Mouse (Mus musculus) embryo, embryonic 10.5 days (tissue): ENCODE results near the gene Ints7.

Experiments
- DNase-seq: peaks from one replicate; pipeline ENCODE4 v3.0.0-alpha.2; 2015; ENCODE audit warnings: low spot score

The Ints7 gene

GRCm38 (mm10) chr1:191584483-191584882 is 9.0 kb downstream of the Ints7 start:
- no peak for DNase-seq

DNA sequence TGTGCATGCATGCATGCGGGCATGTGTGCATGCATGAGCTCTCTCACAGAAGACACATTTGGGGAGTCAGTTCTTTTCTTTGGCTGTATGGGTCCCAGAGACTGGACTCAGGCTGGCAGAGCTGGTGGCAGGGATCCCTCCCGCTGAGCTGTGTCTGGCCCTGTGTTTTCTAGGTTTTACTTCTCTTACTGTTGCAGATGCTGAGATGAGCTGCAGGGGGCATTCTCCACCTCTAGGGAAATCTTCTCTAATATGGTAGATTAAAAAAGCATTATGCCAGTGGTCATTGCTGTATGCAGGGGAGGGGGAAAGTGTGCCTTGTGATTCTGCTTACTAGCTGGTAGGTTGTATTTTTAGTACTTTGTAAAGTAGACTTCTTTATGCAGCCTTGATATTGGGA is 10.3 kb downstream of the Ints7 start:
- DNase-seq = no peak

DNA sequence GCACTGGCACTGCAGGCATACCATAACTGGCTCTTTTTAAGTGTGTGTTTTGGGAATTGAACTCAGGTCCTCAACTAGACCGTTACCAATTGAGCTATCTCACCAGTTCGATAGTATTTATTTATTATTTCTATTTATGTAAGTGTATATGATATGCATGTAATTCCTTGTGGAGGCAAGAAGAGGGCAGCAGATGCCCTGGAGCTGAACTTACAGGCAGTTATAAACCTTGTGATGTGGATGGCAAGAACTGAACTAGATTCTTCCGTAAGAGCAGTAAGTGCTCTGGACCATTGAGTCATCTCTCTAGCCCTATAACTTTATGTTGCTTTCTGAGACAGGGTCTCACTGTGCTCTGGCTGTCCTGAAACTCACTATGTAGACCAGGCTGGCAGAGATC is 11.6 kb downstream of the Ints7 start:
- no peak for DNase-seq

DNA sequence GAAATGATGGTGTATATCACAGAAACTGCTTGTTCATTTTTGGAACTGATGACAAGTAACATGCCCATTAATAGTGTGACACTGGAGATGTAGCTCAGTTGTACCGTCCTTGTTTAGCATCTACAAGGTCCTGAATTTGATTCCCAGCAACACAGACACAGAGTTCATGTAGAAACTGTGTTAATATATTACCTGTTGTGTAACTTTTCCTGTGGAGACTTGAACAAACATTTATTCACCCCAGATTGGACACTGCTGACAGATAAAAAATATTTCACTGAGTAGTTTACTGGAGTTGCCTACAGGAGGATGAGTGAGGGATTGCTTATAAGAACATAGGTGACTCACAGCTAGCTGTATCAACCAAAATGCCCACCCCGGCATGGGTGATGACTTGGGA is 13.3 kb downstream of the Ints7 start:
- DNase-seq = no peak

GRCm38 (mm10) chr1:191592016-191592720 is 16.7 kb downstream of the Ints7 start:
- no peak for DNase-seq

DNA sequence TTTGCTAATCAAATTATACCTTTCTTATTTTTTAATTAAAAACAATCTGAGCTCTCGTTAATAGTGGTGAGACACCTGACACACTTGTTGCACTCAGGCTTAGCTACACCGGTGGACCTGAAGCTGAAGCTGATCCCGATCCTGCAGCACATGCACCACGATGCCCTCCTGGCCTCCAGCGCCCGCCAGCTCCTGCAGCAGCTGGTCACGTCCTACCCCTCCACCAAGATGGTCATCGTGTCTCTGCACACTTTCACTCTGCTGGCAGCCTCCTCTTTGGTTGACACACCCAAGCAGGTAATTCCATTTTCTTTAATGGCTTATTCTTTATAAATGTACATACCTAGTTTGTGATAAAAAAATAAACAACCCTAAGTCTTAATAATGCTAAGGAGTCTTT is 20.6 kb downstream of the Ints7 start:
- no peak for DNase-seq

- no peak for DNase-seq
These were observed 23.8 kb downstream of the Ints7 start for GRCm38 (mm10) chr1:191599210-191599609.

DNA sequence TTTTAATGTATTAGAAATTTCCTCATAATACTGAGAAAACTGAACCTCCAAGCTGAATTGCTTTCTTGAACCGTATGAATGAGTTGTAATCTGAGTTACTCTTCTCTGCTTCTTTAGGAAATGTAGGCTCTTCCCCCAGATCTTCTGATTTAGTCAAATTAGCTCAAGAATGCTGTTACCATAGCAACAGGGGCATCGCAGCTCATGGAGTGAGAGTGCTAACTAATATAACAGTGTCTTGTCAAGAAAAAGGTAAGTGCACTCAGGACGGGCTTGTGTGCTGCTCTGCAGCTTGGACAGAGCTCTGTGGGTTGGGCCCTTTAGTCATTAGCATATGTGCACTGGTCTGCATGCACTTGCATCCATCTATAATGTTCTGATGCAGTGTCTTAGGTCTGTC is 29.3 kb downstream of the Ints7 start:
- no peak for DNase-seq

DNA sequence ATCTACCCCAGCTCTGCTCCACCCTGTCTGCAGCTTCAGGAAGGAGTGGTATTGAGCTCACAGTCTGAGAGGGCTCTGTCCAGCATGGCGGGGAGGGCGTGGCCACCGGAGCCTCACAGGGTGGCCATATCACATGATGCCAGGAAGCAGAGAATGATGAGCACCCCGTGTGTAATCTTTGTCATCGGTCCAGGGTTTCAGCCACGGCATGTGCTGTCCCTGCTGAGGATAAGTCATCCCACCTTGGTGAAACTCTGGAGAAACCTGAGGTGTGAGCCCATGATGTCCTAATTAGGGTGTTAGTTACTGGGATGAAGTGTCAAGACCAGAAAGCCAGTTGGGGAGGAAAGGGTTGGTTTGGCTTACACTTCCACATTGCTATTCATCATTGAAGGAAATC is 33.6 kb downstream of the Ints7 start:
- DNase-seq = no peak

GRCm38 (mm10) chr1:191609578-191609977 is 34.1 kb downstream of the Ints7 start:
- no peak for DNase-seq

- no peak for DNase-seq
These were observed 34.9 kb downstream of the Ints7 start for GRCm38 (mm10) chr1:191610357-191610756.

- no peak for DNase-seq
These were observed 36.2 kb downstream of the Ints7 start for GRCm38 (mm10) chr1:191611686-191612085.

- DNase-seq = no peak
These were observed 37.4 kb downstream of the Ints7 start for GRCm38 (mm10) chr1:191612877-191613276.

GRCm38 (mm10) chr1:191616245-191616644 is 40.8 kb downstream of the Ints7 start:
- DNase-seq = no peak

GRCm38 (mm10) chr1:191617589-191617988 is 42.2 kb downstream of the Ints7 start:
- DNase-seq = no peak

- DNase-seq = no peak
These were observed 42.8 kb downstream of the Ints7 start for GRCm38 (mm10) chr1:191618067-191618766.

DNA sequence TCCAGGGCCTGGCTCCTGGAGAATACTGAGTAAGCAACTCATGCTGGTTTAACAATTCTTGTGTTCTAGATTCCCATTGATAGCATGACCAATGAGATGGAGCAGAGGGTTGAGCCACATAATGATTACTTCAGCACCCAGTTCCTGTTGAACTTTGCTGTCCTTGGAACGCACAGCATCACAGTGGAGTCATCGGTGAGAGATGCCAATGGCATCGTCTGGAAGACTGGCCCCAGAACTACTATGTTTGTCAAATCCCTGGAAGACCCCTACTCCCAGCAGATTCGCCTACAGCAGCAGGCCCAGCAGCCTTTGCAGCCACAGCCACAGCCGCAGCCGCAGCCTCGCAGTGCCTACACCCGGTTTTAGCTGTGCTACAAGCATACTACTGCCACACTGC is 45.7 kb downstream of the Ints7 start:
- no peak for DNase-seq

GRCm38 (mm10) chr1:191622801-191623200 is 47.4 kb downstream of the Ints7 start:
- DNase-seq = no peak

DNA sequence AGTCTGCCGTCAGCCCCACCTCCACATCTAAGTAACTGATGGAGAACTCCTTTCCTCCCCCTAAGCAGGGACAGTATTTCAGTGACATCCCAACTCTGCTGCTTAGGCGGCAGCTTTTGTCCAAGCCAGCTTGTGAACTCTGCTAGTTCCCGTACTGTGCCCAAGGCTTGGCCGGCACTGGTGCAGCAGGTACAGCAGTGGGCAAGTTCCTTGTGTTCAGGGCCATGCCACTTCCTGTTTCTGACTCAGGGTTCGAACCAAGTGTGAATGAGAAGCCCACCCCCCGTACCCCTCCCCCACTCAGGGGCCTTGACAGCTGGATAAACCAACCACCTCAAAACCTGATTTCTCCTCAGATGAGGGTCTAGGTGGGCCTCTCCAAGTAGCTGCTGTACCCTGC is 49.1 kb downstream of the Ints7 start:
- DNase-seq = no peak

GRCm38 (mm10) chr1:191625026-191625425 is 49.6 kb downstream of the Ints7 start:
- no peak for DNase-seq

DNA sequence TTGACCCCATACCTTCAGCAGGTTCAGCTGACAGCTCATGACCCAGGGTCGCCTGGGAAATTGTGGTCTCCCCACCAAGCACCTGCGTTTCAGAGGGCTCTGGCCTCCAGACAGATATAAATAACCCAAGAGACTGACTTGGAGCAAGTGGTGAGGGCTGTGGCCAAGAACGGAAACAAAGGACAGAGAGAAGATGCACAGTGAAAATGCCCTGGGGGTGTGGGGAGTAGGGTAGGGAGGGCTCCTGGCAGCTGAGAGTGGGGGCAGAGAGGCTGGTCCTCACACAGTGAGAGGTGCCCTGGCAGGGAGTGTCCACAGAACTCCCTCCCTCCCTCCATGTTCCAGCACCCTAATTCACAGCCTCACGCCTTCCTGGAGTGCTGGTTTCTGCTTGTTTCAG is 50.2 kb downstream of the Ints7 start:
- no peak for DNase-seq

DNA sequence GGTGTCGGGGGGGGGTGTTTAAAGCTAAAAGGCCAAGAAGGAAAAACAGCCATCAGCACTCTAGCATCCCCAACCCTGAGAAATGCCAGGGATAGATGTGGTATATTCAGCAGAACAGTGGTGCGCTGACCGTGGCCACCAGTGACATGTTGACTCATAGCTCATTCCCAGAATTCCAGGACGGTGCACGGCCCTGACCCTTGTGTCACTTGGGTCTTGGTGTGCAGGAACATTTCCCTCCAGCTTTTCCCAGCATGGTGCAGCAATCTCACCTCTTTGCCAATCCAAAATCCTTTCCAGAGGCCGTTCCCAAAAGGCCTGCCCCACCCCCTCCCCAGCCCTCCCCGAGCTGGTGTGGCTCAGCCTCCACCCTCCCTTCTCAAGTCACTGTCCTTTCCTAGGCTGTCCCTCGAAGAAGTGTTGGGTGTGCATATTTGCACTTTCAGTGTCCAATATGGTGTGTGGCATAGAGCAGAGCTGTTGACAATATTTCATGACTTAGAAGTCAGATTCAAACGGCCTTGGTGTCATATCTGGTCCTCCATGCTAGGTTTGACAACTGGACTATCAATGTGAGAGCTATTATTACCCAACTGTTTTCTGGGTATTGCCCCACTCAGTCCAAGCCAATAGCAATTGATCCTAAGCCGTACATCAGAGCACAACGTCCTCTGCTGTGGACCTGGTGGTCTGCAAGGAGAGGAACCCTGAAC is 53.2 kb downstream of the Ints7 start:
- DNase-seq = no peak

- DNase-seq = no peak
These were observed 53.8 kb downstream of the Ints7 start for GRCm38 (mm10) chr1:191629170-191629636.
